Mouse (Mus musculus): ENCODE data around the gene Iltifb.
"Not testable (repeated sequence)": the region's sequence is repeated elsewhere in the genome, so short reads cannot be mapped to it uniquely, and the experiment has no call there.

DNA sequence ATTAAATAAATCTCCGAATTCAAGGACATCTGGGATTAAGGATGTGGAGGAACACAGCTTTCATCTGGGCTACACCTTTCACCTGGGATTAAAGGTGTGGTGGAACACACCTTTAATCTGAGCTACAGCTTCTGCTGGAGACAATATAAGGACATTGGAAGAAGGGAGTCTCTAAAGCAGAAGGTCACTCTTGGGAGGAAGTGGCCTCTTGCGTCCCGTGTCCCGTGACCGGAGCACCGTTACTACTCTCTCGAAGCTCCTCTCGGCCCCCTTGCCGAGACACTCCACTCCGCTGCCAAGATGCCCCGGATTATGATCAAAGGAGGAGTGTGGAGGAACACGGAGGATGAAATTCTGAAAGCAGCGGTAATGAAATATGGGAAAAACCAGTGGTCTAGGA lies 36.5 kb downstream of the Iltifb start, which contains the start of gene Gm32802:
- not testable (repeated sequence) for TF ChIP-seq GATA1 (IDR thresholded peaks at IDR 0.05; ENCODE audit: borderline replicate concordance, low read length); FLI1 (IDR thresholded peaks at IDR 0.05; ENCODE audit: low read length)

Measured in megakaryocyte, embryonic 14.5 days (primary cell).